ENCODE assay signal across 7 mouse cellular contexts in the genomic region with DNA sequence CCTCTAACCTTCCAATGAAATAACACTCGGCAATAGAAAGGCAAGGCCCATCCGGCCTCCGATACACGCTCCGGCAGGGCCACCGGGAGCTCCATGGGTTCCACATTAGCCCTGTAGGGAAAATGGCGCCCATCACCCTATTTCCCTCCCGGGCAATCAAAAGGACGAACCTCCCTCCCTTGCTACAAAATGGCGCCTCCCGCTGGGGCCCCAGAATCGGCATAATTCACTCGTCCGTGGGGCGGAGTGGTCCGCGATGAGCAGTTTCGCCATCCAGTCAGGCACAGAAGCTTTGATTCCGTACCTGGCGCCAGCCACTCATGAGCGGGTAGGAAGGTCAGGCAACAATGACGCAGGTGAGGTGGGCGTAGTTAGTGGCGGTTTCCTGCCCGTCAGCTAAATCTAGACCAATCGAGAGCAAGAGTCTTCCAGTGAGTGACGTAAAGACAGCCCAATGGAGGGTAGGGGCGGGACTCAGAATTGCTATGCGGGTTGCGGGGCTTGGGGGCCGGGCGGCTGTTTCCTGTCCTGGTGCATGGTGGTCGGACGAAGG. TPM values are rescaled to one million over a fixed set of nuclear protein-coding genes. Genes with fewer than 3 reads are reported as not detected.
DNase-seq lines count a peak whose midpoint lies in the region; ATAC-seq lines count a peak whose summit lies in the region.

A gene (plus strand): TSS at position 19 of the 553 bp plus-strand sequence.

- no peaks in the 10 kb centered on the region for H3K27me3 ChIP-seq in intestine, embryonic 15.5 days (replicated peaks)
- no peaks in the 10 kb centered on the region for H3K27me3 ChIP-seq in midbrain, embryonic 10.5 days (ENCODE audit: low read depth, poor library complexity, severe bottlenecking)

- under 1% methylated on average over 34 of the region's 34 CpGs for WGBS in intestine, embryonic 15.5 days
- WGBS in midbrain, embryonic 10.5 days: 0% methylated on average over 34 of the region's 34 CpGs

- DNase-seq in adrenal gland, adult 2 months: peak; percentile 100
- peak; percentile 97 for DNase-seq in embryo, embryonic 11.5 days (ENCODE audit: low read depth, low spot score)
- DNase-seq in gastrocnemius, postnatal 36 days: peak; percentile 99 to 100
- peak; percentile 100 for DNase-seq in left cerebral cortex, postnatal 25 days (ENCODE audit: low spot score in 2 of 2)
- DNase-seq in midbrain, embryonic 10.5 days (ENCODE audit: low spot score): peak; percentile 100
- DNase-seq in right cerebral cortex, postnatal 4 days: peak; percentile 100

- peaks cover 10% of the 10 kb centered on the region; the same call in 1 of the 2 replicates for H3K4me1 ChIP-seq in intestine, embryonic 15.5 days (replicated peaks)
- peaks cover 20% of the 10 kb centered on the region for H3K4me1 ChIP-seq in midbrain, embryonic 10.5 days

- peak within 1 kb of the TSS; percentile 100 for H3K27ac ChIP-seq in intestine, embryonic 15.5 days
- peak within 1 kb of the TSS; percentile 98 for H3K27ac ChIP-seq in midbrain, embryonic 10.5 days (replicated peaks)

- H3K4me3 ChIP-seq in intestine, embryonic 15.5 days (replicated peaks): peak within 1 kb of the TSS; percentile 76
- H3K4me3 ChIP-seq in midbrain, embryonic 10.5 days: peak within 1 kb of the TSS; percentile 72

- peak within 1 kb of the TSS; percentile 61 for H3K4me2 ChIP-seq in intestine, embryonic 15.5 days (replicated peaks)

- ATAC-seq in intestine, embryonic 15.5 days: peak; percentile 98

- intact Hi-C loops in gastrocnemius, postnatal 36 days (cut with DNase I): loop anchor here (2.0 kb wide), 1 partner anchor 74 kb away; a partner anchor contains a TSS
- intact Hi-C loops in left cerebral cortex, postnatal 25 days (cut with DNase I): loop anchor here (1.0 to 10.0 kb wide), 4 partner anchors 61 to 1024 kb away; a partner anchor contains a TSS

- no peaks in the 10 kb centered on the region for H3K9me3 ChIP-seq in intestine, embryonic 15.5 days
- no peaks in the 10 kb centered on the region for H3K9me3 ChIP-seq in midbrain, embryonic 10.5 days (replicated peaks)

- H3K36me3 ChIP-seq in intestine, embryonic 15.5 days: no peaks in the 10 kb centered on the region
- H3K36me3 ChIP-seq in midbrain, embryonic 10.5 days: peaks cover 60% of the 10 kb centered on the region

- H3K9ac ChIP-seq in intestine, embryonic 15.5 days: peak within 1 kb of the TSS; percentile 99

RNA-seq across cellular contexts. Expression of the gene that starts here (rescaled TPM):
- 10 to 100 TPM; 15.1 to 16.8 TPM for total RNA-seq in adrenal gland, adult 2 months (2021)
- 5.4 and 8.3 TPM in 2 replicates for polyA plus RNA-seq in adrenal gland, adult 2 months (2012; rRNA removed)
- 1 to 10 TPM; 7.0 to 9.5 TPM for total RNA-seq in gastrocnemius, postnatal 36 days (2021)
- polyA plus RNA-seq in intestine, embryonic 15.5 days (2015; fragmentation: Nextera tagmentation; extraction: Ambion mirVana): 15.0 and 15.6 TPM in 2 replicates
- 10 to 100 TPM; 12.6 to 13.6 TPM for total RNA-seq in left cerebral cortex, postnatal 25 days (2021)
- 26.9 and 31.0 TPM in 2 replicates for polyA plus RNA-seq in midbrain, embryonic 10.5 days (2016; fragmentation: Nextera tagmentation; extraction: Ambion mirVana)

Comparison
In these comparisons a context has a peak if more than half of its experiments do, and no peak if none do; other contexts are left out.
1. Peak in every context shown above with its lines: DNase-seq, ATAC-seq, H3K4me3 ChIP-seq and H3K27ac ChIP-seq.